Mouse (Mus musculus): ENCODE measurements around the gene Dop1a.
A peak's percentile ranks its signal among the peaks of the same experiment; 100 is the strongest.

DNA sequence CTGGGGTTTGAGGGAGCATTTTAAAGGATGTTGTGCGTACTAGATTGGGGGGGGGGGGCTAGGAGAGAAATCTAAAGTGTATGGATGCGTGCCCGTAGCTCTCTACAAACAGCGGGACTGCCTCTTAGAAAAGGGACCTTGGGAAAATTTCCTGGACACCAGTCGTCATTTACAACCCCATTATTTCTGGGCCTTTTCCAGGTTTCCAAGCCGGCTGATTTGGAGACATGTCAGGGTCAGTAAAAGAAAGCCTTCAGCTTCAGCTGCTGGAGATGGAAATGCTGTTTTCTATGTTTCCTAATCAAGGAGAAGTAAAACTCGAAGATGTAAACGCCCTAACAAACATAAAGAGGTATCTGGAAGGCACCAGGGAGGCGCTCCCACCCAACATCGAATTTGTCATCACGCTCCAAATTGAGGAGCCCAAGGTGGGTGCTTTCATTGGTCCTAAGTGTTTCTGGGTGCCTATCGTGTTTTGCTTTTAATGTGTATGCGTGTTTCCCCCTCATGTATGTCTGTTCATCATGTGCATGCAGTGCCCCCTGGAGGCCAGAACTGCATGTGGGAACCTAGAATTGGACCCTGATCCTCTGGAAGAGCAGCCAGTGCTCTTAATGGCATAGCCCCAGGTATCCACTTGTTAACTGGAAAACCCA lies 105.8 kb downstream of the Dop1a start:
- TF ChIP-seq EP300 (IDR thresholded peaks at IDR 0.05; ENCODE audit: low read depth) (no peak), CTCF (IDR thresholded peaks at IDR 0.05; ENCODE audit: low read depth) (peak; percentile 92)
